Mouse (Mus musculus): ENCODE measurements at regions not wholly inside any gene's neighbourhood (a gene's known extent, or its start where the extent isn't known, plus 50 kb on each side); places are given as distances from the start of the nearest gene placed in this dataset.

DNA sequence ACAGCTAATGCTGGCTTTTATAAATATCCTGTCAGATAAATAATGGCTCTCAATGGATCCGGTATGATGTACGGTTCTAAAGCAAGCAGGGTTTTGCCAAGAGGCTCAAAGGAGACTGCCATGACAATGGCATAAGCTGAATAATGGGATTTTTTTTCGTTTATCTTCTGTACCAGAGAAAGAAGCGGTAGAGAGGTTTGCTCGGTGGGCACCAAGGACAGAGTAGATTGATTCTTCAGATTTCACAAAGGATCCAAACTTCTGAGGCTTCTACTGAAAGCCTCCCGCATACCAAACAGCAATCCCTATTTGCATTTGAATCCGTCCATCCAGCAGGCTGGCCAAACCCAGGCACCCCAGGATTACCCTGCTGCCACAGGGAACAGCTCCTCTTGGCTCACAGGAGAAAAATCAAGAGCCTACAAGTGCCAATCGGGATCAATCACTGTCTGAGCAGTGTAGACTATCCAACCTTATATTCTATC is 342.0 kb upstream of the Noct start:
- TF ChIP-seq CTCF (IDR thresholded peaks at IDR 0.05; ENCODE audit: low read depth) (no peak), EP300 (IDR thresholded peaks at IDR 0.05; ENCODE audit: low read depth) (no peak)
- Histone ChIP-seq H3K4me2 (ENCODE audit: low read depth) (no peak overlapping the region), H3K9me3 (ENCODE audit: control insufficient read depth, low read length) (no peaks in the 10 kb centered on the region), H3K9ac (replicated peaks) (no peak overlapping the region), H3K4me1 (replicated peaks; ENCODE audit: control insufficient read depth in 2 of 2, insufficient read depth in 2 of 2, low read length in 1 of 2) (peaks cover 0 to 2% of the 10 kb centered on the region in 2 experiments; a peak in 1 of 4 replicates), H3K27me3 (ENCODE audit: control insufficient read depth, insufficient read depth, low read length) (no peaks in the 10 kb centered on the region), H3K27ac (no peak overlapping the region), H3K36me3 (replicated peaks; ENCODE audit: control insufficient read depth, insufficient read depth, low read depth) (no peaks in the 10 kb centered on the region), H3K4me3 (ENCODE audit: insufficient read depth in 1 of 2, low read depth in 2 of 2, low read length in 2 of 2) (no peak overlapping the region)
- ATAC-seq (ENCODE audit: insufficient read depth) = no peak
- 34% methylated on average over 8 of the region's 8 CpGs for WGBS (ENCODE audit: insufficient replicate concordance)
- no peak for DNase-seq (ENCODE audit: low read depth in 3 of 3, low spot score in 3 of 3)

DNA sequence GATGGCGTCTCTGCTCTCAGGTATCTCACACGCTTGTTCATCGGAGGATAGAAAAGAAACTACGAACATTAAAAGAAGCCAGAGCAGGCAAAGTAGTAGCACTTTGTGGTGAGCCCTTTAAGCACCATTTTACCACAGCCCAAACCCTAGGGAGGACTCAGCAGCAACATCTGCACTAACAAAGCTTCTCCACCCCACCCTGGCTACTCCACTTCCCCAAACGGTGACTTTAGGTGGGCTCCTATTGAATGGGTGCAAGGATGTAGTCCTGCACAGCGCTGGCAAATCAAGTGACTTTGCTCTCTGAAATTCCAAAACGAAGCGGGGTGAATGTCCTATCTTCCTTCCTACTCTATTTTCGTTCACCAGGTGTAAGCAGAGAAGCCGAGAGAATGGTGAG is 337.9 kb upstream of the Noct start:
- H3K27ac ChIP-seq = no peak overlapping the region
- no peak overlapping the region for H3K4me3 ChIP-seq (ENCODE audit: insufficient read depth in 1 of 2, low read depth in 2 of 2, low read length in 2 of 2)
- H3K9ac ChIP-seq (replicated peaks) = no peak overlapping the region
- H3K4me1 ChIP-seq (replicated peaks; ENCODE audit: control insufficient read depth in 2 of 2, insufficient read depth in 2 of 2, low read length in 1 of 2) = peaks cover 0 to 2% of the 10 kb centered on the region in 2 experiments; a peak in 1 of 4 replicates
- ATAC-seq (ENCODE audit: insufficient read depth) = no peak
- H3K36me3 ChIP-seq (replicated peaks; ENCODE audit: control insufficient read depth, insufficient read depth, low read depth) = no peaks in the 10 kb centered on the region
- TF ChIP-seq CTCF (IDR thresholded peaks at IDR 0.05; ENCODE audit: low read depth) = no peak
- no peak for TF ChIP-seq EP300 (IDR thresholded peaks at IDR 0.05; ENCODE audit: low read depth)
- DNase-seq (ENCODE audit: low read depth in 3 of 3, low spot score in 3 of 3) = no peak
- WGBS (ENCODE audit: insufficient replicate concordance) = 53% methylated on average over 10 of the region's 10 CpGs
- no peaks in the 10 kb centered on the region for H3K9me3 ChIP-seq (ENCODE audit: control insufficient read depth, low read length)
- no peaks in the 10 kb centered on the region for H3K27me3 ChIP-seq (ENCODE audit: control insufficient read depth, insufficient read depth, low read length)
- H3K4me2 ChIP-seq (ENCODE audit: low read depth) = no peak overlapping the region

DNA sequence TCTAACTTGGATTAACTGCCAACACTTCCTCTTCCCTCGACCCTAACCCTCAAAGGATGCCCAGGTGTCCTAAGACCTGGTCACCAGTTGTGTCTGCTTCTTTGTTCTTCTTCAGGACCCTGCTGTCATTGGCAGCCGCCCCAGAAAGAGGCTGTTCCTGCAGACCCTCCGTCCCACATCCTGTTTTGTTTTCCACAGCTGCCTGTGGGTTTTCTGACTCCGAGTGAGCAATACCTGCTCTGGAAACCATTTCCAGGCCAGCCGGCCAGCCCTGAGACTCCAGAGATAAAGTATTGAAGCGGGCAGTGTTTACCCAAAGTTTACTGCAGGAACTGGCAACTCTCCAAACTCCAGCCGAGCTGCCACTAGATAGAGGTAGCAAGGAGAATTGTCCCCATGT is 337.2 kb upstream of the Noct start:
- no peaks in the 10 kb centered on the region for H3K9me3 ChIP-seq (ENCODE audit: control insufficient read depth, low read length)
- no peak overlapping the region for H3K4me2 ChIP-seq (ENCODE audit: low read depth)
- no peak overlapping the region for H3K27ac ChIP-seq
- no peaks in the 10 kb centered on the region for H3K27me3 ChIP-seq (ENCODE audit: control insufficient read depth, insufficient read depth, low read length)
- TF ChIP-seq CTCF (IDR thresholded peaks at IDR 0.05; ENCODE audit: low read depth) = no peak
- TF ChIP-seq EP300 (IDR thresholded peaks at IDR 0.05; ENCODE audit: low read depth) = no peak
- H3K4me3 ChIP-seq (ENCODE audit: insufficient read depth in 1 of 2, low read depth in 2 of 2, low read length in 2 of 2) = no peak overlapping the region
- 6% methylated on average over 7 of the region's 7 CpGs for WGBS (ENCODE audit: insufficient replicate concordance)
- H3K36me3 ChIP-seq (replicated peaks; ENCODE audit: control insufficient read depth, insufficient read depth, low read depth) = no peaks in the 10 kb centered on the region
- no peak overlapping the region for H3K9ac ChIP-seq (replicated peaks)
- DNase-seq (ENCODE audit: low read depth in 3 of 3, low spot score in 3 of 3) (no peak), ATAC-seq (ENCODE audit: insufficient read depth) (no peak)
- peaks cover 0 to 2% of the 10 kb centered on the region in 2 experiments; a peak in 1 of 4 replicates for H3K4me1 ChIP-seq (replicated peaks; ENCODE audit: control insufficient read depth in 2 of 2, insufficient read depth in 2 of 2, low read length in 1 of 2)

DNA sequence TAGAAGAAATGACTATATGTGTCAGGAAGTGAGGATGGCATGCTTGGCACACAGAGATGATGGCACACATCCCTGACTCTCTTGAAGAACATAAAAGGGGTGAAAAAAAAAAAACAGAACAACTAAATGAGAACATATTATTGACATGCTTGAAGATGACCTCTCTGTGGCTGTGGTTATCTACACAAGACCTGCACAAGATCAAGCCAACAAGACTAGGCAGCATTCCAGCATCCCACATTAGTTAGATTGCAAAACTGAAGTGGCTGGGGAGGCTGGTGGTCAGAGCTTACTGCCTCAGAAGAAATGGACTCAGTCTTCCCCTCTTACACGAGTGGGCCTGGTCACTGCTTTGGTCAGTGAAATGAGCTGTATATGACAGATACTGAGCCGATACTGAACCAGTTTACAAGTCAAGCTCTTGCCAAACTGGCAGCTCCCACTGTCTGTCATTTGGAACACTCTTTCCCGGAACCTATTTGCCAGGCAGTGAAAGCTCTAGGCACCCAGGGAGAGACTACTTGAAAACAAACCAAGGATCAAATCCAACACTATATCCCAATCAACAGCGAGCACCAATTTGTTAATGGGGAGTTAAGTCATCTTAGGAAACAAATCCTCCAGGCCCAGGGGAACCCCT is 335.6 kb upstream of the Noct start:
- no peak overlapping the region for H3K27ac ChIP-seq
- DNase-seq (ENCODE audit: low read depth in 3 of 3, low spot score in 3 of 3) (no peak), ATAC-seq (ENCODE audit: insufficient read depth) (no peak)
- TF ChIP-seq CTCF (IDR thresholded peaks at IDR 0.05; ENCODE audit: low read depth) (no peak), EP300 (IDR thresholded peaks at IDR 0.05; ENCODE audit: low read depth) (no peak)
- no peak overlapping the region for H3K9ac ChIP-seq (replicated peaks)
- no peaks in the 10 kb centered on the region for H3K9me3 ChIP-seq (ENCODE audit: control insufficient read depth, low read length)
- no peak overlapping the region for H3K4me3 ChIP-seq (ENCODE audit: insufficient read depth in 1 of 2, low read depth in 2 of 2, low read length in 2 of 2)
- peaks cover 0 to 2% of the 10 kb centered on the region in 2 experiments; a peak in 1 of 4 replicates for H3K4me1 ChIP-seq (replicated peaks; ENCODE audit: control insufficient read depth in 2 of 2, insufficient read depth in 2 of 2, low read length in 1 of 2)
- H3K36me3 ChIP-seq (replicated peaks; ENCODE audit: control insufficient read depth, insufficient read depth, low read depth) = no peaks in the 10 kb centered on the region
- H3K27me3 ChIP-seq (ENCODE audit: control insufficient read depth, insufficient read depth, low read length) = no peaks in the 10 kb centered on the region
- WGBS (ENCODE audit: insufficient replicate concordance) = 55% methylated on average over 4 of the region's 4 CpGs
- no peak overlapping the region for H3K4me2 ChIP-seq (ENCODE audit: low read depth)

DNA sequence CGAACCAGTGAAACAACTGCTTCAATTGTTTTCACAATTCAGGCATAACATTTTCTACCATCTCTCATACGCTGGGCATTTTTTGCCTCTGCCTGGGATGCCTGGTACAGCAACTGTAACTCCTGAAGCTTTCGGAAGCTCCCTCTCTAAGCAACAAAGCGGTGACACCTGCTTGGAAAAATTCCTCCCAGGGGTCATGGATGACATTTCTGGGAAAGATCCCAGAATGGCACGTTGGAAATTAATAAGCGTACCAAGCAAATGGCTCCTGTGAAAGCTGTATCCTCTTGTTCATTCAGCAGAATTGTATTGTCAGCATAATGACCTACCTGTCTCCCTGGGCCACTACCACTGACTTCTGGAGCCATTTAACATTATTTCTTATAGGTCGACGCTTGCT is 333.7 kb upstream of the Noct start:
- Histone ChIP-seq H3K4me1 (replicated peaks; ENCODE audit: control insufficient read depth in 2 of 2, insufficient read depth in 2 of 2, low read length in 1 of 2) (peaks cover 0 to 2% of the 10 kb centered on the region in 2 experiments; a peak in 1 of 4 replicates), H3K9ac (replicated peaks) (no peak overlapping the region), H3K27me3 (ENCODE audit: control insufficient read depth, insufficient read depth, low read length) (no peaks in the 10 kb centered on the region), H3K9me3 (ENCODE audit: control insufficient read depth, low read length) (no peaks in the 10 kb centered on the region), H3K4me3 (ENCODE audit: insufficient read depth in 1 of 2, low read depth in 2 of 2, low read length in 2 of 2) (no peak overlapping the region), H3K27ac (no peak overlapping the region), H3K36me3 (replicated peaks; ENCODE audit: control insufficient read depth, insufficient read depth, low read depth) (no peaks in the 10 kb centered on the region), H3K4me2 (ENCODE audit: low read depth) (no peak overlapping the region)
- WGBS (ENCODE audit: insufficient replicate concordance) = 72% methylated on average over 8 of the region's 8 CpGs
- TF ChIP-seq EP300 (IDR thresholded peaks at IDR 0.05; ENCODE audit: low read depth) (no peak), CTCF (IDR thresholded peaks at IDR 0.05; ENCODE audit: low read depth) (no peak)
- DNase-seq (ENCODE audit: low read depth in 3 of 3, low spot score in 3 of 3) = no peak
- no peak for ATAC-seq (ENCODE audit: insufficient read depth)

Measured in liver, embryonic 14.5 days (tissue).